Mouse (Mus musculus) ES-Bruce4 (cell line): Measurements from ENCODE around the gene Cmtm2a.
"Not testable (repeated sequence)": the region's sequence is repeated elsewhere in the genome, so short reads cannot be mapped to it uniquely, and the experiment has no call there.

Experiments
- CTCF ChIP-seq: IDR thresholded peaks from one replicate; pipeline ENCODE4 v1.8.1; 2011; ENCODE audit warnings: low read depth, low read length
- POLR2A ChIP-seq: IDR thresholded peaks from one replicate; pipeline ENCODE4 v1.8.1; 2011; ENCODE audit warnings: low read length; ENCODE audit not compliant: insufficient read depth

GRCm38 (mm10) chr8:104308341-104308740 lies 15.4 kb upstream of the Cmtm2a start:
- TF ChIP-seq POLR2A, CTCF: not testable (repeated sequence)
